26 mouse cellular contexts compared by ENCODE assay signal in genomic region chr6:41676530-41676929, GRCm38 (mm10). TPM values are rescaled to one million over a fixed set of nuclear protein-coding genes. Genes with fewer than 3 reads are reported as not detected.
DNase-seq lines count a peak whose midpoint lies in the region; ATAC-seq and TF ChIP-seq lines count a peak whose summit lies in the region.
"Had no signal": no experiment of that assay in that cellular context is flagged by ENCODE, and none has a peak within 500 bp of the region (broad histone marks: within the 10 kb centered on the region; RNA-seq: fewer than 3 reads in every experiment).

No protein-coding gene starts in this region.

- no peaks in the 10 kb centered on the region for H3K4me1 ChIP-seq in liver, embryonic 12.5 days
- H3K4me1 ChIP-seq in liver, postnatal 0 days (ENCODE audit: insufficient read depth) = peaks cover 3% of the 10 kb centered on the region; the same call in 1 of the 2 replicates
- H3K4me1 ChIP-seq in MEL (ENCODE audit: control insufficient read depth in 1 of 2, insufficient read depth in 2 of 2, low read length in 2 of 2) = peaks cover 9 to 29% of the 10 kb centered on the region in 2 experiments; a peak in 3 of 4 replicates
- no peaks in the 10 kb centered on the region for H3K4me1 ChIP-seq in midbrain, postnatal 0 days (ENCODE audit: insufficient read depth, low read length)
- H3K4me1 ChIP-seq: embryonic facial prominence, embryonic 10.5 days; embryonic facial prominence, embryonic 12.5 days; forebrain, embryonic 13.5 days; forebrain, embryonic 15.5 days had no signal

- TF ChIP-seq RAD21 in MEL (IDR thresholded peaks at IDR 0.05; ENCODE audit: low read depth, low read length) = no peak

- no peaks in the 10 kb centered on the region for H3K36me3 ChIP-seq in liver, embryonic 12.5 days
- no peaks in the 10 kb centered on the region for H3K36me3 ChIP-seq in liver, postnatal 0 days (replicated peaks; ENCODE audit: insufficient read depth, low read length)
- peaks cover 0 to 17% of the 10 kb centered on the region in 2 experiments; a peak in 2 of 4 replicates for H3K36me3 ChIP-seq in MEL (ENCODE audit: control insufficient read depth in 1 of 2, insufficient read depth in 2 of 2, low read length in 2 of 2)
- H3K36me3 ChIP-seq in midbrain, postnatal 0 days (ENCODE audit: insufficient read depth, low read length) = no peaks in the 10 kb centered on the region
- H3K36me3 ChIP-seq: embryonic facial prominence, embryonic 10.5 days; embryonic facial prominence, embryonic 12.5 days; forebrain, embryonic 15.5 days had no signal

- no peak overlapping the region for H3K27ac ChIP-seq in liver, embryonic 12.5 days
- H3K27ac ChIP-seq in liver, postnatal 0 days (ENCODE audit: low read depth) = no peak overlapping the region
- H3K27ac ChIP-seq in MEL (ENCODE audit: control insufficient read depth, low read depth, low read length) = no peak overlapping the region
- no peak overlapping the region for H3K27ac ChIP-seq in midbrain, postnatal 0 days (ENCODE audit: low read depth, low read length)
- H3K27ac ChIP-seq: embryonic facial prominence, embryonic 10.5 days; embryonic facial prominence, embryonic 12.5 days; forebrain, embryonic 13.5 days; forebrain, embryonic 15.5 days had no signal

- H3K4me2 ChIP-seq in liver, embryonic 12.5 days = no peak overlapping the region
- H3K4me2 ChIP-seq in liver, postnatal 0 days (ENCODE audit: low read depth, low read length) = no peak overlapping the region
- H3K4me2 ChIP-seq in midbrain, postnatal 0 days (ENCODE audit: low read depth, low read length, poor library complexity, severe bottlenecking) = no peak overlapping the region
- H3K4me2 ChIP-seq: embryonic facial prominence, embryonic 12.5 days; forebrain, embryonic 13.5 days; forebrain, embryonic 15.5 days had no signal

- no peak for TF ChIP-seq CTCF in liver, postnatal 0 days (IDR thresholded peaks at IDR 0.05; ENCODE audit: low read depth)
- no peak for TF ChIP-seq CTCF in MEL (IDR thresholded peaks at IDR 0.05 in 2 of 3, conservative IDR thresholded peaks at IDR 0.05 in 1 of 3; ENCODE audit: control insufficient read depth in 1 of 3, insufficient read depth in 1 of 3, low read depth in 2 of 3, low read length in 3 of 3, poor library complexity in 1 of 3, severe bottlenecking in 1 of 3)
- no peak for TF ChIP-seq CTCF in midbrain, postnatal 0 days (IDR thresholded peaks at IDR 0.05)

- no peak for TF ChIP-seq POLR2A in MEL (IDR thresholded peaks at IDR 0.05; ENCODE audit: control insufficient read depth in 1 of 2, insufficient read depth in 1 of 2, low read depth in 1 of 2, low read length in 2 of 2, poor library complexity in 1 of 2)

- 0 out of 2 replicates have a peak, but pooled peaks have one; percentile 32 for ATAC-seq in liver, embryonic 12.5 days
- ATAC-seq in liver, postnatal 0 days = no peak
- peak; percentile 44 for ATAC-seq in megakaryocyte-erythroid progenitor cell, adult 5-6 weeks (replicated peaks; ENCODE audit: low FRiP score, low TSS enrichment, poor library complexity, severe bottlenecking)
- ATAC-seq in midbrain, postnatal 0 days (ENCODE audit: low FRiP score) = no peak
- ATAC-seq: activated CD4-positive, CD25-positive, alpha-beta regulatory T cell, adult 4 months; forebrain, embryonic 13.5 days; forebrain, embryonic 15.5 days; forebrain, postnatal 0 days; Patski had no signal

- H3K27me3 ChIP-seq in liver, embryonic 12.5 days (replicated peaks) = peaks cover 6% of the 10 kb centered on the region
- H3K27me3 ChIP-seq in liver, postnatal 0 days (ENCODE audit: insufficient read depth, low read length) = no peaks in the 10 kb centered on the region
- H3K27me3 ChIP-seq in MEL (ENCODE audit: control insufficient read depth in 1 of 2, insufficient read depth in 2 of 2, low read length in 2 of 2) = no peaks in the 10 kb centered on the region
- no peaks in the 10 kb centered on the region for H3K27me3 ChIP-seq in midbrain, postnatal 0 days (ENCODE audit: insufficient read depth, low read length)
- H3K27me3 ChIP-seq: embryonic facial prominence, embryonic 12.5 days; forebrain, embryonic 13.5 days; forebrain, embryonic 15.5 days had no signal

- no peak for TF ChIP-seq EP300 in liver, postnatal 0 days (IDR thresholded peaks at IDR 0.05; ENCODE audit: low read depth)
- TF ChIP-seq EP300 in MEL (IDR thresholded peaks at IDR 0.05; ENCODE audit: low read depth in 1 of 2, low read length in 2 of 2) = peak; percentile 71 to 87

- H3K9me3 ChIP-seq in liver, embryonic 12.5 days (replicated peaks) = no peaks in the 10 kb centered on the region
- no peaks in the 10 kb centered on the region; the same call in 1 of the 2 replicates for H3K9me3 ChIP-seq in liver, postnatal 0 days (ENCODE audit: low read length)
- H3K9me3 ChIP-seq in MEL (replicated peaks; ENCODE audit: insufficient read depth, low read length) = no peaks in the 10 kb centered on the region
- H3K9me3 ChIP-seq in midbrain, postnatal 0 days (ENCODE audit: low read length) = no peaks in the 10 kb centered on the region
- H3K9me3 ChIP-seq: embryonic facial prominence, embryonic 10.5 days; embryonic facial prominence, embryonic 12.5 days; forebrain, embryonic 13.5 days; forebrain, embryonic 15.5 days had no signal

- no peaks in the 10 kb centered on the region for H3K79me2 ChIP-seq in MEL (ENCODE audit: control insufficient read depth, insufficient read depth, low read length, poor library complexity)

- WGBS in liver, embryonic 12.5 days (ENCODE audit: insufficient replicate concordance) = 56% methylated on average over 2 of the region's 2 CpGs
- 53% methylated on average over 2 of the region's 2 CpGs for WGBS in liver, postnatal 0 days (ENCODE audit: insufficient replicate concordance)
- WGBS in midbrain, postnatal 0 days = 88% methylated on average over 2 of the region's 2 CpGs

- H3K9ac ChIP-seq in liver, embryonic 12.5 days = no peak overlapping the region
- no peak overlapping the region for H3K9ac ChIP-seq in liver, postnatal 0 days (replicated peaks)
- H3K9ac ChIP-seq in MEL (ENCODE audit: control insufficient read depth, low read depth, low read length, poor library complexity, severe bottlenecking) = no peak overlapping the region
- H3K9ac ChIP-seq in midbrain, postnatal 0 days (replicated peaks; ENCODE audit: low read length, poor library complexity, severe bottlenecking) = no peak overlapping the region
- H3K9ac ChIP-seq: embryonic facial prominence, embryonic 12.5 days; forebrain, embryonic 13.5 days; forebrain, embryonic 15.5 days; forebrain, postnatal 0 days had no signal

- no peak for DNase-seq in liver, postnatal 0 days
- peak; percentile 43 for DNase-seq in MEL (ENCODE audit: low read depth, low spot score)
- DNase-seq in midbrain, postnatal 0 days (ENCODE audit: low spot score) = no peak
- DNase-seq: adrenal gland, adult 8-10 months; adrenal gland, postnatal 14 days; adrenal gland, postnatal 36 days; cerebellum, adult 11-12 months; cerebellum, adult 2 months; cerebellum, adult 9-10 months; cerebellum, postnatal 10 days; cerebellum, postnatal 25 days; forebrain, postnatal 0 days had no signal

- no peak overlapping the region for H3K4me3 ChIP-seq in liver, embryonic 12.5 days
- H3K4me3 ChIP-seq in liver, postnatal 0 days (ENCODE audit: low read depth, low read length) = no peak overlapping the region
- no peak overlapping the region for H3K4me3 ChIP-seq in MEL (ENCODE audit: control insufficient read depth in 1 of 2, insufficient read depth in 1 of 2, low read depth in 2 of 2, low read length in 2 of 2)
- no peak overlapping the region for H3K4me3 ChIP-seq in midbrain, postnatal 0 days (ENCODE audit: low read depth, low read length)
- H3K4me3 ChIP-seq: embryonic facial prominence, embryonic 10.5 days; embryonic facial prominence, embryonic 12.5 days; forebrain, embryonic 13.5 days; forebrain, embryonic 15.5 days had no signal

RNA-seq across cellular contexts. Expression of gene Trpv5, which starts 4.0 kb away (rescaled TPM):
- 0.05 and 0.07 TPM in 2 replicates for polyA plus RNA-seq in liver, embryonic 12.5 days (2016; fragmentation: Nextera tagmentation; extraction: Ambion mirVana)
- polyA plus RNA-seq in liver, postnatal 0 days (2015; fragmentation: Nextera tagmentation; extraction: Ambion mirVana) = 0.11 TPM in 1 of 2 replicates, not detected in the other
- 0.07 and 0.12 TPM in 2 replicates for total RNA-seq in MEL (2012; rRNA removed)
- under 1 TPM in 1 of 2 experiments, not detected in 1; 0.26 TPM for polyA plus RNA-seq in MEL (2012; ENCODE audit: insufficient read depth in 1 of 2, insufficient read length in 2 of 2, low read depth in 1 of 2, low replicate concordance in 2 of 2, missing spikeins in 1 of 2)
- 0.82 and 1.5 TPM in 2 replicates for total RNA-seq in megakaryocyte-erythroid progenitor cell, adult 5-6 weeks (2014; fragmentation: Nextera tagmentation)
- total RNA-seq in megakaryocyte-erythroid progenitor cell, adult 5-6 weeks (2017) = 1.0 TPM in 1 of 2 replicates, not detected in the other
- total RNA-seq in midbrain, postnatal 0 days (2014; rRNA removed) = not detected in 2 replicates
- not detected in 2 replicates for polyA plus RNA-seq in midbrain, postnatal 0 days (2015; fragmentation: Nextera tagmentation; extraction: Ambion mirVana)
- total RNA-seq: adrenal gland, adult 18-20 months; adrenal gland, adult 8-10 months; adrenal gland, postnatal 14 days; forebrain, postnatal 0 days had no signal
- polyA plus RNA-seq: C2C12; cerebellum, adult 2 months; cortical plate, adult 2 months; embryonic facial prominence, embryonic 10.5 days; embryonic facial prominence, embryonic 12.5 days; embryonic facial prominence, embryonic 14.5 days; forebrain, embryonic 11.5 days; forebrain, embryonic 13.5 days; forebrain, embryonic 15.5 days; forebrain, postnatal 0 days; Patski had no signal

RNA-seq across cellular contexts. Expression of gene Llcfc1, which starts 7.7 kb away (rescaled TPM):
- not detected in 2 replicates for polyA plus RNA-seq in liver, embryonic 12.5 days (2016; fragmentation: Nextera tagmentation; extraction: Ambion mirVana)
- not detected in 2 replicates for polyA plus RNA-seq in liver, postnatal 0 days (2015; fragmentation: Nextera tagmentation; extraction: Ambion mirVana)
- not detected in 2 replicates for total RNA-seq in MEL (2012; rRNA removed)
- polyA plus RNA-seq in MEL (2012; ENCODE audit: insufficient read depth in 1 of 2, insufficient read length in 2 of 2, low read depth in 1 of 2, low replicate concordance in 2 of 2, missing spikeins in 1 of 2) = not detected
- not detected in 2 replicates for total RNA-seq in megakaryocyte-erythroid progenitor cell, adult 5-6 weeks (2014; fragmentation: Nextera tagmentation)
- total RNA-seq in megakaryocyte-erythroid progenitor cell, adult 5-6 weeks (2017) = not detected in 2 replicates
- total RNA-seq in midbrain, postnatal 0 days (2014; rRNA removed) = not detected in 2 replicates
- polyA plus RNA-seq in midbrain, postnatal 0 days (2015; fragmentation: Nextera tagmentation; extraction: Ambion mirVana) = not detected in 2 replicates
- total RNA-seq: adrenal gland, adult 18-20 months; adrenal gland, adult 8-10 months; adrenal gland, postnatal 14 days; adrenal gland, postnatal 36 days; ES-E14; forebrain, postnatal 0 days had no signal
- polyA plus RNA-seq: activated CD4-positive, CD25-positive, alpha-beta regulatory T cell, adult 4 months; C2C12; cerebellum, adult 2 months; cortical plate, adult 2 months; embryonic facial prominence, embryonic 10.5 days; embryonic facial prominence, embryonic 12.5 days; embryonic facial prominence, embryonic 14.5 days; forebrain, embryonic 11.5 days; forebrain, embryonic 13.5 days; forebrain, embryonic 15.5 days; forebrain, postnatal 0 days; Patski had no signal

RNA-seq across cellular contexts. Expression of gene Kel, which starts 27.6 kb away (rescaled TPM):
- 275 and 280 TPM in 2 replicates for polyA plus RNA-seq in liver, embryonic 12.5 days (2016; fragmentation: Nextera tagmentation; extraction: Ambion mirVana)
- polyA plus RNA-seq in liver, postnatal 0 days (2015; fragmentation: Nextera tagmentation; extraction: Ambion mirVana) = 58.6 and 66.7 TPM in 2 replicates
- 21.5 and 31.0 TPM in 2 replicates for total RNA-seq in MEL (2012; rRNA removed)
- polyA plus RNA-seq in MEL (2012; ENCODE audit: insufficient read depth in 1 of 2, insufficient read length in 2 of 2, low read depth in 1 of 2, low replicate concordance in 2 of 2, missing spikeins in 1 of 2) = 10 to 100 TPM in 1 of 2 experiments, not detected in 1; 79.6 TPM
- total RNA-seq in megakaryocyte-erythroid progenitor cell, adult 5-6 weeks (2014; fragmentation: Nextera tagmentation) = 302 and 549 TPM in 2 replicates
- total RNA-seq in megakaryocyte-erythroid progenitor cell, adult 5-6 weeks (2017) = 63.8 and 132 TPM in 2 replicates
- 0.24 TPM in 1 of 2 replicates, not detected in the other for total RNA-seq in midbrain, postnatal 0 days (2014; rRNA removed)
- polyA plus RNA-seq in midbrain, postnatal 0 days (2015; fragmentation: Nextera tagmentation; extraction: Ambion mirVana) = 0.22 TPM in 1 of 2 replicates, not detected in the other
- total RNA-seq: adrenal gland, adult 18-20 months; adrenal gland, adult 8-10 months; adrenal gland, postnatal 36 days; forebrain, postnatal 0 days had no signal
- polyA plus RNA-seq: C2C12; cerebellum, adult 2 months; cortical plate, adult 2 months; forebrain, postnatal 0 days; Patski had no signal

RNA-seq across cellular contexts. Expression of gene Trpv6, which starts 40.3 kb away (rescaled TPM):
- 0.10 and 0.19 TPM in 2 replicates for polyA plus RNA-seq in liver, embryonic 12.5 days (2016; fragmentation: Nextera tagmentation; extraction: Ambion mirVana)
- polyA plus RNA-seq in liver, postnatal 0 days (2015; fragmentation: Nextera tagmentation; extraction: Ambion mirVana) = not detected in 2 replicates
- not detected in 2 replicates for total RNA-seq in MEL (2012; rRNA removed)
- polyA plus RNA-seq in MEL (2012; ENCODE audit: insufficient read depth in 1 of 2, insufficient read length in 2 of 2, low read depth in 1 of 2, low replicate concordance in 2 of 2, missing spikeins in 1 of 2) = not detected
- not detected in 2 replicates for total RNA-seq in megakaryocyte-erythroid progenitor cell, adult 5-6 weeks (2014; fragmentation: Nextera tagmentation)
- total RNA-seq in megakaryocyte-erythroid progenitor cell, adult 5-6 weeks (2017) = not detected in 2 replicates
- 0.33 TPM in 1 of 2 replicates, not detected in the other for total RNA-seq in midbrain, postnatal 0 days (2014; rRNA removed)
- polyA plus RNA-seq in midbrain, postnatal 0 days (2015; fragmentation: Nextera tagmentation; extraction: Ambion mirVana) = 0.78 and 0.80 TPM in 2 replicates
- total RNA-seq: adrenal gland, adult 18-20 months; adrenal gland, postnatal 14 days; adrenal gland, postnatal 36 days; forebrain, postnatal 0 days had no signal

Comparison
In these comparisons a context has a peak if more than half of its experiments do, and no peak if none do; other contexts are left out.
1. ATAC-seq: peak in liver, embryonic 12.5 days (single experiment) and megakaryocyte-erythroid progenitor cell, adult 5-6 weeks (single experiment); none in liver, postnatal 0 days (single experiment) and midbrain, postnatal 0 days (single experiment).
2. RNA of gene Kel, which starts 27.6 kb away (polyA plus RNA-seq): 275 to 280 TPM in liver, embryonic 12.5 days, 79.6 TPM in MEL and 58.6 to 66.7 TPM in liver, postnatal 0 days; 0.22 TPM in midbrain, postnatal 0 days; every median in the first group is over 10 times any median in the second.